Mouse (Mus musculus): ENCODE results near the gene Slc25a44. TPM values are rescaled to one million over a fixed set of nuclear protein-coding genes. Genes with fewer than 3 reads are reported as not detected.
"Not testable (repeated sequence)": the region's sequence is repeated elsewhere in the genome, so short reads cannot be mapped to it uniquely, and the experiment has no call there.

Gene Slc25a44
- polyA plus RNA-seq, 2 experiments from 2014 or later, result 17.5 to 18.5 TPM

- ATAC-seq, result no peak
Measured at GRCm38 (mm10) chr3:88410645-88411031, 14.3 kb downstream of the Slc25a44 start.

- ATAC-seq, result peak; percentile 95
Measured at GRCm38 (mm10) chr3:88409741-88410644, 14.9 kb downstream of the Slc25a44 start, which contains the start of gene Pmf1. Gene Pmf1, minus strand, starts transcription at chr3:88410331.

- ATAC-seq, result no peak
Measured at GRCm38 (mm10) chr3:88408953-88409352, 16.0 kb downstream of the Slc25a44 start.

DNA sequence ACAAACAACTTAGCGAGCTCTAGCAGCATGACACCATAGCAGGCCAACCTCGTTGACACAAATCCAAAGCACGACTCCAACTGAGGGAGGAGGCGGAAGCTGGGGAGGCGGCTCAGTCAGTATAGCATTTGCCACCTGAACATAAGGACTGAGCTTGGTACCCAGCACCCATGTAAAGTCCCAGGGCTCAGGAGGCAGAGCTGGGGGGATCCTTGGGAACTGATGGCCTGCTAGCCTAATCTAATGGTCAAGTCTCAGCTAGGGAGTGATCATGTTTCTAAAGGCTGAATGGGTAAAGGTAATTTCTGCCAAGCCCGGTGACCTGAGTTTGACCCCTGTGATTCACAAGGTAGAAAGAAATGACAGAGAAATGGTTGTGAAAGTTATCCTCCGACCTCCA, 17.4 kb downstream of the Slc25a44 start:
- no peak for ATAC-seq

DNA sequence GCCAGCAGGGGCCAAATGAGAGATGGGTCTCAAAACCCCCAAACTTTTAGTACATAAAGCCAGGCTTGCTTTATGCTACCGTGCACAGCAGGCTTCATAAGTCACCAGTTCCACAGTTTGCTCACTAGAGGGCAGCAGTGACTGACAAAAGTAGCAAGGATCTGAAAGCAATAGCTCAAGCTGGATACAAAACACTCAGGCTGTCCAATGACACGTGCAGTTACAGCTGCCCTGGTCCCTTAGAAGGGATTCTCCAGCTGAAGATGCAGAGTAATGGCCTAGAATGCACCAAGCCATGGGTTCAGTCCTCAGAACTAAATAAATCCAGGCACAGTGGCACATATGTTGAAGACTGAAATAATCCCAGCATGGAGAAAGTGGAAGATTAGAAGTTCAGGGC, 17.8 kb downstream of the Slc25a44 start:
- peak; percentile 36 for ATAC-seq

GRCm38 (mm10) chr3:88403522-88404230, 21.3 kb downstream of the Slc25a44 start:
- no peak for ATAC-seq

DNA sequence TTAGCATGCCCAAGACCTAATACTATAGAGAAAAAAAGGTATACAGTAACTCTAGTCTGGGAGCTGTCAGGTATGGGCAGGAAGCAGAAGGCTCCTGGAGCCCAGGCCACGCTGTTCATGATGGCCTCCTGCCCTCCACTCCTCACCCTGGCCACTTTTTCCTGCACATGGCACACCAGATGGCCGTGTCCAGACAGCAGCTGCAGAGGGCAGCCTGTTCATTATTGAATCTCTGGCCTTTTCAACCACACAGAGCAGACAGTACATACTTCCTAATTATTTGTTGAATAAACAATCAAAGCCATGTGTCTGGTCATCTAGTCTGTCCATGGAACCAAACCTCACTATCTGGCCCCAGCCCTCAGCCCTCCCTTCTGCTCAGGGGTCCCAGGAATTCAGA, 26.3 kb downstream of the Slc25a44 start:
- ATAC-seq, result no peak

DNA sequence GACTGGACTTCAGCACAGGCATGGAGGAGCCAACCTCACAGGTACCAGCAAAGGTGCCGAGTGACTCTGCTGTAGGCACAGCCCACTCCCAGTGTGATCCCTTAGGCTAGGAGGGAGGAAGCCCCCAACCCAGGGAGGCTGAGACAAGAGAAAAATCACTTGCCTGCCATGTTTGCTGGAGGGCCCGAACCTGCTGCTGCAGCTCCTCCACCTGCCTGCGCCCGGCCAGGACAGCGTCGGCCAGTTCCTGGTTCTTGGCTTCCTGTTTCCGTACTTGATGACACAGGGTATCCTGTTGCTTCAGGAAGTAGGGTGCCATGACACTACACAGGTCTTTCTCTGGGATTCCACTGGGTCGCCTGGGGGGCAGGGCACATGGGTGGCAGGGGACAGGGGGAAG, 29.2 kb downstream of the Slc25a44 start:
- ATAC-seq, result no peak

DNA sequence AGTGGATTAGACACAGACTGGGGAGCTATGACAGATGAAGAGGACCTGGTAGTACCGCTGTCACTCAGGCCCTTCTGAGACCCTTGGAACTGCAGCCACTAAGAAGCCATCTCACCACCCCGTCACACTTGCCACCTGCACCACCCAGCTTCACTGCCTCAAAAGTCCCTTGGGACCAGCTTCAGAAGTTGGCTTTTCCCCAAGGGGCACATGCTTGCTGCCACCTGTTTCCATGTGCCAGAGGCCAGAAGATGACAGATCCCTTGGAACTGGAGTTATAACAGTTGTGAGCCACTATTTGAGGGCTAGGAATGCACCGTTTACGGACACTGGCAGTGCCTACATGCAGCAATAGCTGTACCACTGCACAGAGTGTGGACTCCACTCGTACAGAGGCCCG, 29.7 kb downstream of the Slc25a44 start:
- no peak for ATAC-seq

DNA sequence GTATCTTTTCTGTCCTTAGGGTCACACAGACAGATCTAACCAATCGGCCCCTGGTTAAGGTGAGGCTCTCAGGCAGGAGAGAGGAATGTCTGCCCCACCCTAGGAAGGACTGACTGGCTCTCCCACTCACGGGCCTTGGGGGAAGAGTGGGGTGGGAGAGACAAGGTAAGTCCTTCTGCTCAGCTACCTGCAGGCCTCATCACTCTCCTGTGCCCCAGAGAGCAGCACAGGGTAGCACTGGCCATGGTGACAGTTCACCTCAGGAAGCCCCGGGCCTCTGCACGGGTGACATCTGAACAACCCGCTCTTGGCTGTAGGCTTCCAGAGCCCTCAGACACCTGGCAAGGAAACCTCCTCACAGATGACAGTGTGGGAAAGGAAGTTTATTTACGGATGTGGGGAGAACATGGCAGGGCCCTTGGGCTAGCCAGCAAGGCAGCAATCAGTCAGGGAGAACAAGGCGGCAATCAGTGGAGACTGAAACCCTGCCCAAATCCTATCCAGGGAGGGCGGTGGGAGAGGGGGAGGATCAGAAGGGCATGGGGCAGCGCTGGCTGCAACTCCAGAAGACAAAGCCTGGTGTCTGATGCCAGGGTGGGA, 31.1 kb downstream of the Slc25a44 start:
- no peak for ATAC-seq

DNA sequence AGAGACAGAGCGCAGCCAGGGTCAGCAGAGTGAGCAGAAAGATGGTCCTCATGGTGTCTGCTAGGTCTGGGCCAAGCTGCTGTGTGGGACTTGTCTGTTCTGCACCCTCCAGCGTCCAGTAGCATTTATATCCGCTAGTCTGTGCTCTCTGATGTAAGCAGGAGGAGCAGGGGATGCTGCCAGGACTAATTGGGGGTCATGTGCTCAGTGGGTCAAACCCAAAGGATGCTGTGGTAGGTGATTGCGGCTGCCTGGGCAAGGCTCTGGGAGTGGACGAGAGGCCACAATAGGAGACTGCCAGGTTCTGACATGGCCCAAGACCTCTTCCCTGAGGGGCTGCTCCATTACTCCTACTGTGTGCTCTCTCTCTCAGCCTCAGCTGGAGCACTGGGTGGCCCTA, 40.6 kb downstream of the Slc25a44 start, which contains the start of gene Bglap:
Gene Bglap (minus strand): TSS at position 101 of the 400 bp plus-strand sequence.
- no peak for ATAC-seq

- not testable (repeated sequence) for ATAC-seq
Measured at GRCm38 (mm10) chr3:88382383-88382782, 42.6 kb downstream of the Slc25a44 start.

- peak; percentile 98 for ATAC-seq
Measured at GRCm38 (mm10) chr3:88381389-88382315, 43.3 kb downstream of the Slc25a44 start.

DNA sequence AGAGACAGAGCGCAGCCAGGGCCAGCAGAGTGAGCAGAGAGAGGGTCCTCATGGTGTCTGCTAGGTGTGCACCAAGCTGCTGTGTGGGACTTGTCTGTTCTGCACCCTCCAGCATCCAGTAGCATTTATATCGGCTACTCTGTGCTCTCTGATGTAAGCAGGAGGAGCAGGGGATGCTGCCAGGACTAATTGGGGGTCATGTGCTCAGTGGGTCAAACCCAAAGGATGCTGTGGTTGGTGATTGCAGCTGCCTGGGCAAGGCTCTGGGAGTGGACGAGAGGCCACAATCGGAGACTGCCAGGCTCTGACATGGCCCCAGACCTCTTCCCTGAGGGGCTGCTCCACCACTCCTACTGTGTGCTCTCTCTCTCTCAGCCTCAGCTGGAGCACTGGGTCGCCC, 46.3 kb downstream of the Slc25a44 start, which contains the start of gene Bglap2:
Gene Bglap2 (minus strand): TSS at position 101 of the 400 bp plus-strand sequence.
- not testable (repeated sequence) for ATAC-seq

- not testable (repeated sequence) for ATAC-seq
Measured at GRCm38 (mm10) chr3:88376644-88377043, 48.3 kb downstream of the Slc25a44 start.

GRCm38 (mm10) chr3:88375750-88376626, 49.0 kb downstream of the Slc25a44 start:
- ATAC-seq, result peak; percentile 93

GRCm38 (mm10) chr3:88372643-88373042, 52.3 kb downstream of the Slc25a44 start, which contains the start of gene Bglap3:
Gene Bglap3, minus strand, starts transcription at chr3:88372743.
- ATAC-seq, result not testable (repeated sequence)

GRCm38 (mm10) chr3:88368511-88368910, 56.4 kb downstream of the Slc25a44 start:
- ATAC-seq, result not testable (repeated sequence)

- ATAC-seq, result not testable (repeated sequence)
Measured at GRCm38 (mm10) chr3:88367517-88367916, 57.4 kb downstream of the Slc25a44 start.

GRCm38 (mm10) chr3:88366830-88367428, 58.0 kb downstream of the Slc25a44 start:
- ATAC-seq, result peak; percentile 95
